Mouse (Mus musculus): ENCODE data around the gene 2900026A02Rik. TPM values are rescaled to one million over a fixed set of nuclear protein-coding genes. Genes with fewer than 3 reads are reported as not detected.
A peak's percentile ranks its signal among the peaks of the same experiment; 100 is the strongest.

2900026A02Rik gene
- polyA plus RNA-seq, 1 experiment from 2014 or later: 5.0 TPM

- ATAC-seq: no peak
- Histone ChIP-seq H3K9ac (replicated peaks; ENCODE audit: low read depth, low read length) (no peak overlapping the region), H3K27me3 (replicated peaks; ENCODE audit: control insufficient read depth, insufficient read depth, low read length) (no peaks in the 10 kb centered on the region), H3K4me1 (replicated peaks; ENCODE audit: control insufficient read depth, insufficient read depth, low read length) (peaks cover 12% of the 10 kb centered on the region), H3K27ac (ENCODE audit: low read length) (no peak overlapping the region), H3K9me3 (ENCODE audit: control insufficient read depth, low read length) (no peaks in the 10 kb centered on the region), H3K36me3 (ENCODE audit: control insufficient read depth, insufficient read depth) (no peaks in the 10 kb centered on the region), H3K4me2 (ENCODE audit: low read length) (no peak overlapping the region), H3K4me3 (replicated peaks; ENCODE audit: low read length) (no peak overlapping the region)
- 93% methylated on average over 11 of the region's 11 CpGs for WGBS
These were observed 130.3 kb downstream of the 2900026A02Rik start for GRCm38 (mm10) chr5:113090750-113091149.

GRCm38 (mm10) chr5:113090077-113090690 is 130.9 kb downstream of the 2900026A02Rik start:
- WGBS: 90% methylated on average over 24 of the region's 24 CpGs
- no peak overlapping the region for H3K4me2 ChIP-seq (ENCODE audit: low read length)
- H3K9me3 ChIP-seq (ENCODE audit: control insufficient read depth, low read length): no peaks in the 10 kb centered on the region
- H3K36me3 ChIP-seq (ENCODE audit: control insufficient read depth, insufficient read depth): no peaks in the 10 kb centered on the region
- no peak overlapping the region for H3K27ac ChIP-seq (ENCODE audit: low read length)
- H3K9ac ChIP-seq (replicated peaks; ENCODE audit: low read depth, low read length): no peak overlapping the region
- no peak for ATAC-seq
- H3K4me1 ChIP-seq (replicated peaks; ENCODE audit: control insufficient read depth, insufficient read depth, low read length): peaks cover 12% of the 10 kb centered on the region
- no peaks in the 10 kb centered on the region for H3K27me3 ChIP-seq (replicated peaks; ENCODE audit: control insufficient read depth, insufficient read depth, low read length)
- no peak overlapping the region for H3K4me3 ChIP-seq (replicated peaks; ENCODE audit: low read length)

GRCm38 (mm10) chr5:113087465-113087864 is 133.6 kb downstream of the 2900026A02Rik start:
- Histone ChIP-seq H3K27me3 (replicated peaks; ENCODE audit: control insufficient read depth, insufficient read depth, low read length) (no peaks in the 10 kb centered on the region), H3K36me3 (ENCODE audit: control insufficient read depth, insufficient read depth) (no peaks in the 10 kb centered on the region), H3K27ac (ENCODE audit: low read length) (no peak overlapping the region), H3K4me3 (replicated peaks; ENCODE audit: low read length) (no peak overlapping the region), H3K4me2 (ENCODE audit: low read length) (no peak overlapping the region), H3K4me1 (replicated peaks; ENCODE audit: control insufficient read depth, insufficient read depth, low read length) (peaks cover 12% of the 10 kb centered on the region), H3K9ac (replicated peaks; ENCODE audit: low read depth, low read length) (no peak overlapping the region), H3K9me3 (ENCODE audit: control insufficient read depth, low read length) (no peaks in the 10 kb centered on the region)
- ATAC-seq: no peak
- 95% methylated on average over 2 of the region's 2 CpGs for WGBS

DNA sequence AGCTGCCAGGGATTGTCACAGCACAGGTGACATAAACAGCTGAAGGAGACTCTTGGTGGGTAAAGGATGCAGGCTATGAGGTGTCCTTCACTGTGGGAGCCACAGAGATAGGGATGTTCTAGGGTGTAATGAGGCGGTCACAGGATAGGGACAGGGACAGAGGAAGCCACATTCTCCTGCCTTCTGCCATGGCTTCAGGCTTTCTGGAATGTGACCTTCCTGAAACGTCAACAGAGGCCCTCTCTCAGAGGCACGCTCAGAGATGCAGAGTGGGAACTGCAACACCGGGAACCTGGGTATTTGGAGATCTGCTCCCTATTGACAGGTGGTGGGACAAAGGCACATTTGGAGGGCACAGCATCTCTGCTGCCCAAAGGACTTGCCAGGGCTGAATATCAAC is 134.0 kb downstream of the 2900026A02Rik start:
- H3K36me3 ChIP-seq (ENCODE audit: control insufficient read depth, insufficient read depth): no peaks in the 10 kb centered on the region
- peaks cover 12% of the 10 kb centered on the region for H3K4me1 ChIP-seq (replicated peaks; ENCODE audit: control insufficient read depth, insufficient read depth, low read length)
- H3K27me3 ChIP-seq (replicated peaks; ENCODE audit: control insufficient read depth, insufficient read depth, low read length): no peaks in the 10 kb centered on the region
- H3K4me2 ChIP-seq (ENCODE audit: low read length): no peak overlapping the region
- 73% methylated on average over 4 of the region's 4 CpGs for WGBS
- no peak for ATAC-seq
- no peak overlapping the region for H3K9ac ChIP-seq (replicated peaks; ENCODE audit: low read depth, low read length)
- no peak overlapping the region for H3K4me3 ChIP-seq (replicated peaks; ENCODE audit: low read length)
- H3K9me3 ChIP-seq (ENCODE audit: control insufficient read depth, low read length): no peaks in the 10 kb centered on the region
- no peak overlapping the region; the same call in 1 of the 2 replicates for H3K27ac ChIP-seq (ENCODE audit: low read length)

DNA sequence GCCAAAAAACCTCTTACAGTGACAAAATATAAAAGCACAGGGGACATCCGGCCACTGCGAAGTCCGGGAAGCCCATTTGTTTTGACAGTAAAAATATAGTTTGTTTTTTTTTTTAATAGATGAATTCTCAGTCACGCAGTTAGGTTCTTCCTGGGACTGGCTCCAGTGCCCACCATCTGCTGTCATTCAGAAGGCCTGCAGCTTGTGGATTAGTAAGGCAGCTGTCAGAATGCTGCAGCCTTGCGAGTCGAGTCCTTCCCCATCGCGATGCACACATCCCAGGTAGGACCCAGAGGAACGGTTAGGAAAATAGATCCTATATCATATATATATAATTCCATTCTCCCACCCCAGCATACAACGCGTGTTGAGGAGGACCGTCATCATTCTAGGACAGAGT is 134.6 kb downstream of the 2900026A02Rik start:
- Histone ChIP-seq H3K27me3 (replicated peaks; ENCODE audit: control insufficient read depth, insufficient read depth, low read length) (no peaks in the 10 kb centered on the region), H3K9me3 (ENCODE audit: control insufficient read depth, low read length) (no peaks in the 10 kb centered on the region), H3K27ac (ENCODE audit: low read length) (peak overlapping the region; percentile 29; the same call in 1 of the 2 replicates), H3K4me2 (ENCODE audit: low read length) (no peak overlapping the region), H3K36me3 (ENCODE audit: control insufficient read depth, insufficient read depth) (no peaks in the 10 kb centered on the region), H3K9ac (replicated peaks; ENCODE audit: low read depth, low read length) (no peak overlapping the region), H3K4me3 (replicated peaks; ENCODE audit: low read length) (no peak overlapping the region), H3K4me1 (replicated peaks; ENCODE audit: control insufficient read depth, insufficient read depth, low read length) (peaks cover 12% of the 10 kb centered on the region)
- peak; percentile 52; the same call in 1 of the 2 replicates for ATAC-seq
- 54% methylated on average over 12 of the region's 12 CpGs for WGBS

DNA sequence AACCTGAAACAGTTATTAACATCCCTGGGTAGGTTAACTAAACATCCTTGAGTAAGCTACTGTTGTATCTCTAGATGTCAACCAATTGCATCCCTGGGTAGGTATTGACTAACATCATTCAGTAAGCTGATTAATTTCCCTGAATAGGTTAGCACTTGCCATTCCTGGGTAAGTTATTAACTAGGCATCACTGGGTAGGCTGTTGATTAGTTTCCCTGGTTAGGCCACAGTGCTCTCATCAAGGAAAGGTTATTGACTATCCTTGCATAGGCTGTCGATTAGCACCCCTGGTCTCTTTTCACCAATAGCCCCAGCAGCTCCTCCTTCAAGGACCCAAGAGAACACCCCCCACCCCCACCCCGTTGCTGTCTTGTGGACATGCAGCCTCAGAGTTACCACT is 135.1 kb downstream of the 2900026A02Rik start:
- no peaks in the 10 kb centered on the region for H3K36me3 ChIP-seq (ENCODE audit: control insufficient read depth, insufficient read depth)
- no peak overlapping the region for H3K4me2 ChIP-seq (ENCODE audit: low read length)
- no peak for ATAC-seq
- H3K4me3 ChIP-seq (replicated peaks; ENCODE audit: low read length): no peak overlapping the region
- no peaks in the 10 kb centered on the region for H3K27me3 ChIP-seq (replicated peaks; ENCODE audit: control insufficient read depth, insufficient read depth, low read length)
- H3K9ac ChIP-seq (replicated peaks; ENCODE audit: low read depth, low read length): no peak overlapping the region
- H3K4me1 ChIP-seq (replicated peaks; ENCODE audit: control insufficient read depth, insufficient read depth, low read length): peaks cover 12% of the 10 kb centered on the region
- WGBS: 80% methylated on average over 2 of the region's 2 CpGs
- peak overlapping the region; percentile 29; the same call in 1 of the 2 replicates for H3K27ac ChIP-seq (ENCODE audit: low read length)
- no peaks in the 10 kb centered on the region for H3K9me3 ChIP-seq (ENCODE audit: control insufficient read depth, low read length)

GRCm38 (mm10) chr5:113084309-113084708 is 136.7 kb downstream of the 2900026A02Rik start:
- H3K4me3 ChIP-seq (replicated peaks; ENCODE audit: low read length): no peak overlapping the region
- no peaks in the 10 kb centered on the region for H3K36me3 ChIP-seq (ENCODE audit: control insufficient read depth, insufficient read depth)
- H3K4me2 ChIP-seq (ENCODE audit: low read length): no peak overlapping the region
- ATAC-seq: no peak
- H3K9ac ChIP-seq (replicated peaks; ENCODE audit: low read depth, low read length): no peak overlapping the region
- H3K27ac ChIP-seq (ENCODE audit: low read length): no peak overlapping the region
- H3K27me3 ChIP-seq (replicated peaks; ENCODE audit: control insufficient read depth, insufficient read depth, low read length): no peaks in the 10 kb centered on the region
- H3K4me1 ChIP-seq (replicated peaks; ENCODE audit: control insufficient read depth, insufficient read depth, low read length): peaks cover 15% of the 10 kb centered on the region
- WGBS: 86% methylated on average over 2 of the region's 2 CpGs
- no peaks in the 10 kb centered on the region for H3K9me3 ChIP-seq (ENCODE audit: control insufficient read depth, low read length)

- 71% methylated on average over 19 of the region's 19 CpGs for WGBS
- no peak overlapping the region for H3K4me3 ChIP-seq (replicated peaks; ENCODE audit: low read length)
- H3K27ac ChIP-seq (ENCODE audit: low read length): no peak overlapping the region
- no peak for ATAC-seq
- H3K4me2 ChIP-seq (ENCODE audit: low read length): no peak overlapping the region
- H3K9ac ChIP-seq (replicated peaks; ENCODE audit: low read depth, low read length): no peak overlapping the region
- H3K9me3 ChIP-seq (ENCODE audit: control insufficient read depth, low read length): no peaks in the 10 kb centered on the region
- no peaks in the 10 kb centered on the region for H3K27me3 ChIP-seq (replicated peaks; ENCODE audit: control insufficient read depth, insufficient read depth, low read length)
- no peaks in the 10 kb centered on the region for H3K36me3 ChIP-seq (ENCODE audit: control insufficient read depth, insufficient read depth)
- H3K4me1 ChIP-seq (replicated peaks; ENCODE audit: control insufficient read depth, insufficient read depth, low read length): peaks cover 15% of the 10 kb centered on the region
These were observed 138.5 kb downstream of the 2900026A02Rik start for GRCm38 (mm10) chr5:113082356-113083168.

GRCm38 (mm10) chr5:113081439-113081838 is 139.6 kb downstream of the 2900026A02Rik start, which contains the start of gene Crybb3:
TSS of gene Crybb3 (minus strand) at chr5:113081584.
- Histone ChIP-seq H3K27me3 (replicated peaks; ENCODE audit: control insufficient read depth, insufficient read depth, low read length) (no peaks in the 10 kb centered on the region), H3K4me1 (replicated peaks; ENCODE audit: control insufficient read depth, insufficient read depth, low read length) (peaks cover 8% of the 10 kb centered on the region), H3K4me3 (replicated peaks; ENCODE audit: low read length) (no peak within 1 kb of the TSS), H3K36me3 (ENCODE audit: control insufficient read depth, insufficient read depth) (no peaks in the 10 kb centered on the region), H3K27ac (ENCODE audit: low read length) (no peak within 1 kb of the TSS), H3K4me2 (ENCODE audit: low read length) (no peak within 1 kb of the TSS), H3K9me3 (ENCODE audit: control insufficient read depth, low read length) (no peaks in the 10 kb centered on the region), H3K9ac (replicated peaks; ENCODE audit: low read depth, low read length) (no peak within 1 kb of the TSS)
- no peak for ATAC-seq
- WGBS: 82% methylated on average over 8 of the region's 8 CpGs
